Mouse (Mus musculus) urinary bladder, postnatal 14 days (tissue): ENCODE results near the gene Olfr221.

Experiments
- DNase-seq: peaks from one replicate; pipeline ENCODE4 v3.0.0; 2021; ENCODE audit warnings: low spot score

The Olfr221 gene

DNA sequence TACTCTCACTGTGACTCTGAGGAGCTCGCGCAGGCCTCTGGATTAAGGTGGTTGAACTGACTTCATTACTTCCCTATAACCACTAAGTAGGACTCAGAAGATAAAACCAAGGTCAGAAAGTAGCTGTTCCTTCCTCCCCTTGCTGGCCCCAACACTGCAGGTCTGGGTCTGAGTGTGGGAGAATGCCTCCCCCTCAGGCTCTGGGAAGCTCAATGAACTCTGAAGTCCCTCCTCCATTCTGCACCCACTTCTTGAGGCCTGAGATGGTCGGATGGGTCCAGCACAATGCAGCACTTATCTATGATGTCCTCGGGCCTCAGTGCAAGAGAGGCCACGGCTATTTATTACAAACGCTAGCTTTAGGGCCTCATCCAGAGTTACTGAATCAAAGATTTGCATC, 36.6 kb downstream of the Olfr221 start:
- DNase-seq: no peak

DNA sequence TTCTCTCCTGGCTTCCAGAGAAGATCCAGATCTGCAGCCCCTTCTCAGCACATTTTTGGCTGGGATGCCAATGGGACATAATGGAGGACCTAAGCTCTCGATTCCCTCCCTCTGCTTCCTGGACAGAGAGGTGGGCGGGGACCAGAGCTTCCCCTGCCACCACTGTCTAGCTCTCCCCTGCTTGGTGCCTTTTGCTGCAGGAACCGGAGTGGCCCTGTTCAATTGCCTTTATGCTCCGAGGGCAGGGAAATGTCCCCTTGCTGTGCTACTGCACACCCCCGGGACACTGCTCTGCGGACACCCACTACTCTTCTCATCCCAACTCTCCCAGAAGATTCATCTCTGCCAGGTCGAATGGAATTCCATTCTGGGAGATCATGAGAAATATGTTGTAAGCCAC, 37.1 kb downstream of the Olfr221 start:
- no peak for DNase-seq

DNA sequence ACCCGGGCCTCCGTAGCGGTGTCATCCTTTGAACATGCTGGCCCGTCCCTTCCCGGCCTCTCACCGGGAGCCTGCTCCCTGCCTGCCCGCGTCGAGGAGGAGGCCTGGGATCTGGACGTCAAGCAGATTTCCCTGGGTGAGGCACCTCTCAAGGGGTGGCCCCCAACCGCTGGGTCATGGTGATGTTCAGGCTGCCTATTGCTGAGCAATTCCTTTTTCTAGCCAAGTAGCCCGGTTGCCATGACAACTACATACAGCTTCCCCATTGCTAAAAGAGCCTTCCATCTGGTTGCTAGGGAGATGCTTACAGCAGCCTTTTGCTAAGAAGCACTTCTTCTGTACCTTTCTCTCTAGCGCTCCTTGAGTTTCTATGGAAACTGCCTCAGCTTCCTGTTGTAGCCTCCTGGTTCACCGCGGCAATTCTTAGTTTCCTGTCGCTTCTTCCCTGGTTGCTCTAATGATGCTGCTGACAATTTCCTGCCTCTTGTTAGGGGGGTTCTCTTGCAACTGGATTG, 38.2 kb downstream of the Olfr221 start:
- no peak for DNase-seq

DNA sequence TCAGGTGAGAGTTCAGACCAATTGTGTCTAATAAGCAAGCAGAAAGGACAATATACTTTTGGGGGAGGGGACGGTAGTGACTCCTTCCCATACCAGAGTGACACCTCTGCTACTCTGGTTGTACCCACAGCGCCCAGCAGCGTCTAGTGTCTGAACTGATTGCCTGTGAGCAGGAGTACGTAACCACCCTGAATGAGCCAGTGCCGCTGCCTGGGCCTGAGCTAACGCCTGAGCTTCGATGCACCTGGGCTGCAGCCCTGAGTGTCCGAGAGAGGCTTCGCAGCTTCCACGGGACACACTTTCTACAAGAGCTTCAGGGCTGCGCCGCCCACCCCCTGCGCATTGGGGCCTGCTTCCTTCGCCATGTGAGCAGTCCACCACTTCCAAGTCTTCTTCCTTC, 44.8 kb downstream of the Olfr221 start:
- DNase-seq: no peak

DNA sequence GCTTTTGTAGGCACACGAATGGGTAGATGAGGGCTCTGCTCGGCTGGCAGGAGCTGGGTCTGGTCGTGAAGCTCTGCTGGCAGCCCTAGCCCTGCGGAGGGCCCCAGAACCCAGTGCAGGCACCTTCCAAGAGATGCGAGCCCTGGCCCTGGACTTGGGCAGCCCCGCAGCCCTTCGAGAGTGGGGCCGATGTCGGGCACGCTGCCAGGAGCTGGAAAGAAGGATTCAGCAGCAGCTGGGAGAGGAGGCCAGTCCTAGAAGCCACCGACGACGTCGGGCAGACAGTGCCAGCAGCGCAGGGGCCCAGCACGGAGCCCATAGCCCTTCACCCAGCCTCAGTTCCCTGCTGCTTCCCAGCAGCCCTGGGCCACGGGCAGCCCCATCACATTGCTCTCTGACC, 45.4 kb downstream of the Olfr221 start:
- DNase-seq: no peak

DNA sequence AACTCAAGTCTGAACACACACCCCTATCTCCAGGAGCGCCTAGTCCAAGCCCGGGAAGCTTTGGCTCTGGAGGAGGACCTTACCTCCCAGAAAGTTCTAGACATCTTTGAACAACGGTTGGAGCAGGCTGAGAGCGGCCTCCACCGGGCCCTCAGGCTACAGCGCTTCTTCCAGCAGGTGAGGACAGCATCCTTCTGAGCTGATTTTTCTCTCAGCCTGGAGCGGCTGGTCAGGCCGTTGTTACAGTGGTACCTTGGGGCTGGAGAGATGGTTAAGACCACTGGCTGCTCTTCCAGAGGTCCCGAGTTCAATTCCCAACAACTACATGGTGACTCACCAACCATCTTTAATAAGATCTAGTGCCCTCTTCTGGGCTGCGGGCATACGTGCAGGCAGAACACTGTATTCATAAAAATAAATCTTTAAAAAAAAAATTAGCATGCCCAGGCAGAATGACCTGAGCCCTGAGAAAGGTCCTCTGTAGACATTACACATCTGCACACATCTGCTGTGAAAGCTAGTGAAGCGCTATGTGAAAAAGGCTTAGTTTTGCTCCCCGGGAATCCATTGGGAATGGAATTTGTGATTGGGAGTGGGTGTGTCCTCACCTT, 45.9 kb downstream of the Olfr221 start:
- no peak for DNase-seq

DNA sequence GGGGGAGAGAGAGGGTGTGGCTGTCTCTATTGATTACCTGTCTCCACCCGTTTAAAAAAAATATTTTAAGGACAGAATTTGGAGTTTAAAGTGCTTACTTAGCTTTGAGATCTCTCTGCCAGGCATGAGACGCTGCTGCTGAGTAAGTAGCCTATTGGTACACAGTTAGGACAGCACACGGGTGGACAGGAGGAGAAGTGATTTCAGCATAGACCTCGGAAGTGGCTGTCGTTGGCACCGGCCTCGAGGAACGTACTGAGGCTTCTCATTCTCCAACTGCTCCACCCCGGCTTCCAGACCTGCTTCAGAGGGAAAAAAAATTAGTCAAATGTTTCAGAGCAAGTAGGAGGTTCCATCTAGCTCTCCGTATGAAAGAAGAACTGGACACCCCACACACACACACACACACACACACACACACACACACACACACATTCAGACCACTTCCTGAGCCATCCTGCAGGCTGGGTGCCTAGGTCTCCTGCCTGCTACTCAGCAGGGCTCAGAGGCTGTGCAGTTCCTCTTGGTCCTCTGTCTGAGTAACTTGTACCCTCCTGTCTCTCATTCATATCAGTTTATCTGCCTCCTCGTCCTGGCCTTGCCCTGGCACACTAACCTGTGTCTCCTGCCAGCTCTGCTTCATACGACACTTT, 46.9 kb downstream of the Olfr221 start:
- no peak for DNase-seq

DNA sequence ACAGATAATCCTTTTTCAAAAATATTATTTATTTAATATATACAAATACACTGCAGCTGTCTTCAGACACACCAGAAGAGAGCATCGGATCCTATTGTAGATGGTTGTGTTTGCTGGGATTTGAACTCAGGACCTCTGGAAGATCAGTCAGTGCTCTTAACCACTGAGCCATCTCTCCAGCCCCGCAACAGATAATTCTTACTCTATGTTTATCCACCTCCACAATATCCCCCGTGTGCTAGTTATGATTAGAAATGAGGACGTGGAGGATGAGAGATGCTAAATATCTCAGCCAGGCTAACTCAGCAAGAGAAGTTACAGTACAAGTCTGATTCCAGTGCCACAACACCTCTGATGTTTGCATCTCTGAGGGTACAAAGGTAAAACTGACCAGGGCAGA, 47.8 kb downstream of the Olfr221 start:
- no peak for DNase-seq

DNA sequence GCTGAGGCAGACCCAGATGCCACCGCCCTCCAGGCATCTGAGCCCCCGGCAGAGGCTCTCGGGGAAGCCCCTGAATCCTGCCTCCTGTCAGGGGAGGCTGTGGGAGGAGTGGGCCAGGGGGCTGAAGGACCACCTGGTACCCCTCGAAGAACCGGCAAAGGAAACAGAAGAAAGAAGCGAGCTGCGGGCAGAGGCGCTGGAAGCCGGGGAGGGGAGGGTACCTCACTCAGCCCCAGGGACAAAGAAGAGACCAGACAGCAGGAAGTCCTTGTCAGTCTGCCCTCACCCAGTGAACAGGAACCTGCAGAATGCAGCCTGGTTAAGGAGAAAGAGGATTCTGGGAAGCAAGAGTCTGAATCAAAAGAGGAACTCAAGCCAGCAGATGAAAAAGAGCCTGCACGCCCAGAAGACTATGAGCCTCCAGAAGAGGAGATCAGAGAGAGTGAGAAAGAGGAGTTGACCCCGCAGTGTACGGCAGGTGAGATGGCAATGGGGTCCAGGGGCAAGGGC, 52.7 kb downstream of the Olfr221 start:
- DNase-seq: no peak

DNA sequence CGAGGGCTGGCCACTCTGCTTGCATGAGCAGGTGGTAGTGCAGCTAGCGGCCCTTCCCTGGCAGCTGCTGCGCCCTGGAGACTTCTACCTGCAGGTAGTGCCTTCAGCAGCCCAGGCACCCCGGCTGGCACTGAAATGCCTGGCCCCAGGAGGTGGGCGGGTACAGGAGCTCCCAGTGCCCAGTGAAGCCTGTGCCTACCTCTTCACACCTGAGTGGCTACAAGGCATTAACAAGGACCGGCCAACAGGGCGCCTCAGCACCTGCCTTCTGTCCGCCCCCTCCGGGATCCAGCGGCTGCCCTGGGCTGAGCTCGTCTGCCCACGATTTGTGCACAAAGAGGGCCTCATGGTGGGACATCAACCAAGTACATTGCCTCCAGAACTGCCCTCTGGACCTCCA, 53.5 kb downstream of the Olfr221 start:
- DNase-seq: peak; percentile 29

DNA sequence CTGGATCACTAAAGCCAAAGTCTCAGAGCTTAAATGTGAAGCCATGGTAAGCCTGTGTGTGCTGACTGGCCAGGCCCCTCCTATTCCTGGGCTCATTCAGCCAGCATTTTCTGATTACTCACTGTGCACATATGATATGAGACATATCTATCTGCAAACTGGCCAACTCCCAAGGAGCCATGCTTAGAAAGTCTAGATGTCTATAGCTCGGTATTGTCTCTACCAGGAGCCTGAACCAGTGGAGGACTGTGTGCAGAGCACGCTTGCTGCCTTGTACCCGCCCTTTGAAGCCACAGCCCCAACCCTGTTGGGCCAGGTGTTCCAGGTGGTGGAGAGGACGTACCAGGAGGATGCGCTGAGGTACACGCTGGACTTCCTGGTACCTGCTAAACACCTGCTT, 55.1 kb downstream of the Olfr221 start:
- DNase-seq: no peak

DNA sequence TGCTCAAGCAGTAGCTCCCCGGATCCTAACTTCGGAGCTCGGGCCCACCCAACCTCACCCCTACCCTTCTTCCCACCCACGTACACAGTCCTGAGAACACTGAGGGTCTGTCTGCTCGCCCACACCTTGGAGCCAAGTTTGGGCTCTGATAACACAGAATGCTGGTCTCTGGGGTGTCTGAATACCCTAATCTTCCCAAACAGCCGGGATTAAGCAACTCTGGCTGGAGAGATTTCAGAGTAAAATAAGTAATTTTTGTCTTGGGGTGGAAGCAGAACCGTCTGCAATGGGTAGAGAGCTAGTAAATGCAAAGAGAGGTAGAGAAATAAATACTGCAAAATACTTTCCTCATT, 56.1 kb downstream of the Olfr221 start:
- DNase-seq: no peak

DNA sequence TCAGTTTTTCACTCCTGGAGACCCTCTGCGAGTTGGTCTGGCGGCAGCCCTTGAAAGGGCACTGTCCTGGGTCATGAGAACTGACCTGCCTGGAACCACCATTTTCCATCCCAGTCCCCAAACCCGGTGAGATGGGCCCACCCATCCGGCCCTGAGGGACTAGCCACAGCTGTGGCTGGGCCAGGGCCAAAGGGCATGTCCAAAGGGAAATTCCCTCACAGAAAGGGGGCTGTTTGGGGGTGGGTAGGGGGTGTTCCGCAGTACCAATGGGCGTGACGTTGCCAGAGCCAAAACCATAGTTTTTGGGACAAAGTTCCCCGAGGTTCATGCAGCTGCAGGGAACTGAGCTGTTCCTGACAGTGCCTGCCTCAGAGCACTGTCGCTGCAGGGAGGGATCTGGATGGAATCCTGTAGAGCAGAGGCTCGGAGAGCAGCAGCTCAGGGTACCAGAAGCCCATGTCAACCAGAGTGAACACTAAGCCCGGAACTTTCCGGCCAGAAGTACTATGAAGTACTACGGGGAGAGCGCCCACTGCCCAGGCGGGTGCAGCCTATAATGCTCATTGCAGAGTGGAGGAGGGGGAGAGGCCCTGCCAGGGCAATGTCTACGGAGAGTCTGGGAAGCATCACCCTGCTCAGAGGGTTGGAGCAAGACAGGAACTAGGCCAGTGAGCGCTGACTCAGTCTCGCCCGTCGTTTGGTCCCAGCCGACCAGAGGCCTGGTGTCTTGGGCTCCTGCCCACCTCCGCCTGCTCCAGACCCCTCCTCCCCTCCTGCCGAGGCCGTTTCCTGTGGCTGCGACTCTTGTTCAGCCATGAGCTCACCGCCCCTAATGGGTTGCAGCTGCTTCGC, 56.7 kb downstream of the Olfr221 start:
- DNase-seq: peak; percentile 85

DNA sequence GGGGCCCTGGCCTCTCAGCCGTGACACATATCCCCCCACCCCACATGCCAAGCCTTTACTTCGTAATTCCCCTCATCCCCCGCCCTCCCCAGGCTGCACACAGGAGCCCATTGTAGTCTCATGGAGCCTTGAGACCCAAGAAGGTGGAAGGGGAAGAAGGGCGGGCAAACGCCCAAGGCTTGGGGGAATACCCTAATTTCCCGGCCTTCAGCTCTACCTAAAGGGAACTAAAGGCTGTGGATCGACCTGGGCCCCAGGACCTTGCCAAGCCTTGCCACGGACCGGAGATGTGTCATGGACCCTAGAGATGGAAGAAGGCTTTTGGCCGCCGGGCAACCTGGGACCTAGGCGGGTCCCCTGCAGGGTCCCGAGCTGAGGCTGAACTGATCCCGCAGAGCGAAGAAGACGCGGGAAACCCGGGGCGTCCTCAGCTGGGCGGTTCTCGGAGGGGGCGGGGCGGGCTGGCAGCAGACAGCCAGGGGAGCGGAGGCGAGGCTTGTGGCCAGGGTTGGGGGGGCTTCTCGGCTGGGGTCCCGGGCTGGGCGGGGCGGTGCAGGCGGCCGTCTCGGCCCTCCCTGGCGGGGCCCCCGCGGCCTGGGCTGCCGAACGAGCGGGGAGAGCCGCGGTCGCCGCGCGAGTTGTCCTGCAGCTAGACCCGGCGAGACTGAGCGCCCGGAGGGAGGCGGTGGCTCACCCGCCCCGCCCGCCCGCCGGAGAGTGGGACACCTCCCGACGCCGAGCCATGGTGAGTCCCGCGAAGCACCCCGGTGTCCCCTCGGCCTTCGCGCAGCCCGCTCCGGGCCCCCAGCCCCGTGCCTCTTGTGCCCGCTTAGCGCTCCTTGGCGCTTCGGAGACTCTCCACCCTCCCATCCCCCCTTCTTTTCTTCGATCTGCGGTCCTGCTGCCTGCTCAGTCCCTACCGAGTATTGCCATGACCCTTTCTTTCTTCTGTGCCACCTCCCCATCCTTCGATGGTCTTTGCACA, 57.7 kb downstream of the Olfr221 start, which contains the start of gene Arhgef40:
Gene Arhgef40 (plus strand): TSS at position 473 of the 985 bp plus-strand sequence.
- peak; percentile 78 for DNase-seq
